Mouse (Mus musculus) ES-E14 (cell line): ENCODE measurements at regions not wholly inside any gene's neighbourhood (a gene's known extent, or its start where the extent isn't known, plus 50 kb on each side); places are given as distances from the start of the nearest gene placed in this dataset.

Experiments
- DNase-seq: peaks from one replicate; pipeline ENCODE4 v3.0.0-alpha.2; 2013; ENCODE audit warnings: low read depth, low spot score
- H3K27ac ChIP-seq: 2 replicates; pipeline ENCODE4 v1.5.1; 2012; ENCODE audit warnings: low read depth, mild to moderate bottlenecking, low read length, moderate library complexity, mixed read lengths; ENCODE audit not compliant: poor library complexity, insufficient read depth, severe bottlenecking
- H3K36me3 ChIP-seq: 2 replicates; pipeline ENCODE4 v1.6.1; 2012; ENCODE audit warnings: mild to moderate bottlenecking, low read length, moderate library complexity, mixed read lengths; ENCODE audit not compliant: control insufficient read depth, poor library complexity, insufficient read depth, severe bottlenecking
- H3K4me1 ChIP-seq, 2 experiments: fragments of 150-350 bp in 1 of 2; sonication (generic) in 1 of 2; 2 replicates each; pipeline ENCODE4 v1.6.1; 2012; ENCODE audit warnings: low read length in 2 of 2, mild to moderate bottlenecking in 1 of 2, mixed read lengths in 1 of 2; ENCODE audit not compliant: control insufficient read depth in 2 of 2, insufficient read depth in 2 of 2, poor library complexity in 1 of 2
- H3K4me3 ChIP-seq, 2 experiments: fragments of 150-350 bp in 1 of 2; sonication (generic) in 1 of 2; 2 replicates each; pipeline ENCODE4 v1.5.1; 2012; ENCODE audit warnings: low read length in 2 of 2, low read depth in 1 of 2, mild to moderate bottlenecking in 1 of 2, mixed read lengths in 1 of 2; ENCODE audit not compliant: insufficient read depth in 1 of 2, poor library complexity in 1 of 2, severe bottlenecking in 1 of 2
- H3K9ac ChIP-seq: 2 replicates; pipeline ENCODE4 v1.6.1; 2012; ENCODE audit warnings: low read depth, mild to moderate bottlenecking, low read length, mixed read lengths; ENCODE audit not compliant: poor library complexity, insufficient read depth, severe bottlenecking
- H3K9me3 ChIP-seq: fragments of 150-350 bp; sonication (generic); 2 replicates; pipeline ENCODE4 v1.6.1; 2012; ENCODE audit warnings: low read depth, mild to moderate bottlenecking, low read length; ENCODE audit not compliant: control insufficient read depth, insufficient read depth
- CHD2 ChIP-seq: IDR thresholded peaks from 2 replicates; pipeline ENCODE4 v1.6.1; 2014; ENCODE audit warnings: mild to moderate bottlenecking, low read depth, low read length, inconsistent platforms
- HCFC1 ChIP-seq: IDR thresholded peaks from 2 replicates; pipeline ENCODE4 v1.6.1; 2012; ENCODE audit warnings: low read length, inconsistent platforms, borderline replicate concordance; ENCODE audit not compliant: insufficient read depth
- MAFK ChIP-seq: IDR thresholded peaks from 2 replicates; pipeline ENCODE4 v1.6.1; 2014; ENCODE audit warnings: mild to moderate bottlenecking, low read depth, low read length, inconsistent platforms; ENCODE audit not compliant: insufficient read depth
- ZC3H11A ChIP-seq: IDR thresholded peaks from 2 replicates; pipeline ENCODE4 v1.6.1; 2012; ENCODE audit warnings: low read depth, mild to moderate bottlenecking, inconsistent platforms, low read length, borderline replicate concordance
- ZNF384 ChIP-seq: IDR thresholded peaks from 2 replicates; pipeline ENCODE4 v1.6.1; 2012; ENCODE audit warnings: low read depth, low read length, inconsistent platforms
- in situ Hi-C, 2 experiments: fragments of 600-800 bp; cut with MboI; formaldehyde crosslinking; loops; one replicate each; pipeline ENCODE4 v1.15.1; 2025; ENCODE audit warnings: low sequenced_read_pairs in 2 of 2, inconsistent platforms in 1 of 2; ENCODE audit not compliant: unreplicated experiment in 2 of 2

GRCm38 (mm10) chr9:91803372-91803961 lies 389.3 kb upstream of the Plscr5 start:
- no peak overlapping the region for H3K27ac ChIP-seq
- in situ Hi-C loops = no loop called here
- no peak overlapping the region for H3K4me3 ChIP-seq
- no peak overlapping the region for H3K9ac ChIP-seq
- H3K4me1 ChIP-seq = no peaks in the 10 kb centered on the region
- H3K36me3 ChIP-seq = no peaks in the 10 kb centered on the region
- no peak for TF ChIP-seq CHD2
- TF ChIP-seq HCFC1 = no peak
- no peak for TF ChIP-seq ZNF384
- TF ChIP-seq MAFK = no peak
- TF ChIP-seq ZC3H11A = no peak
- no peak for DNase-seq
- H3K9me3 ChIP-seq = no peaks in the 10 kb centered on the region

GRCm38 (mm10) chr9:91798837-91799225 lies 393.9 kb upstream of the Plscr5 start:
- Histone ChIP-seq H3K4me1 (no peaks in the 10 kb centered on the region), H3K9me3 (no peaks in the 10 kb centered on the region), H3K27ac (no peak overlapping the region), H3K36me3 (no peaks in the 10 kb centered on the region), H3K9ac (no peak overlapping the region), H3K4me3 (no peak overlapping the region)
- in situ Hi-C loops = no loop called here
- no peak for DNase-seq
- TF ChIP-seq ZNF384 (no peak), MAFK (no peak), HCFC1 (no peak), CHD2 (no peak), ZC3H11A (no peak)

- H3K4me3 ChIP-seq = no peak overlapping the region
- no peaks in the 10 kb centered on the region for H3K36me3 ChIP-seq
- no peak overlapping the region for H3K9ac ChIP-seq
- H3K27ac ChIP-seq = no peak overlapping the region
- DNase-seq = no peak
- no peaks in the 10 kb centered on the region for H3K4me1 ChIP-seq
- in situ Hi-C loops = no loop called here
- no peak for TF ChIP-seq ZNF384
- no peak for TF ChIP-seq ZC3H11A
- H3K9me3 ChIP-seq = no peaks in the 10 kb centered on the region
These were observed 394.4 kb upstream of the Plscr5 start for GRCm38 (mm10) chr9:91798171-91798836.

GRCm38 (mm10) chr9:91796976-91797375 lies 395.8 kb upstream of the Plscr5 start:
- TF ChIP-seq HCFC1 = no peak
- no peak for TF ChIP-seq ZNF384
- TF ChIP-seq CHD2 = no peak
- TF ChIP-seq ZC3H11A = no peak
- TF ChIP-seq MAFK = no peak
- Histone ChIP-seq H3K36me3 (no peaks in the 10 kb centered on the region), H3K27ac (no peak overlapping the region), H3K9ac (no peak overlapping the region), H3K4me3 (no peak overlapping the region), H3K4me1 (no peaks in the 10 kb centered on the region), H3K9me3 (no peaks in the 10 kb centered on the region)
- no peak for DNase-seq
- in situ Hi-C loops = no loop called here

GRCm38 (mm10) chr9:91752935-91753334 lies 387.3 kb upstream of the Zic1 start:
- Histone ChIP-seq H3K4me3 (no peak overlapping the region), H3K36me3 (no peaks in the 10 kb centered on the region), H3K9ac (no peak overlapping the region), H3K9me3 (no peaks in the 10 kb centered on the region), H3K4me1 (no peaks in the 10 kb centered on the region), H3K27ac (no peak overlapping the region)
- in situ Hi-C loops = no loop called here
- no peak for DNase-seq
- TF ChIP-seq ZNF384 (no peak), HCFC1 (no peak), ZC3H11A (no peak), CHD2 (no peak), MAFK (no peak)
